Mouse (Mus musculus): ENCODE results near the gene Fam133b. TPM values are rescaled to one million over a fixed set of nuclear protein-coding genes. Genes with fewer than 3 reads are reported as not detected.

Fam133b gene
- total RNA-seq (2021): 32.8 and 35.5 TPM in 2 replicates
- long read RNA-seq, transcript Fam133b-201 (11 exons, 1,491 nt): major isoform, 7 of 17 reads
- long read RNA-seq, partial matches to known transcripts: 4 of 17 reads
- long read RNA-seq, other reads (novel, unspliced or antisense): 4 of 17 reads

DNA sequence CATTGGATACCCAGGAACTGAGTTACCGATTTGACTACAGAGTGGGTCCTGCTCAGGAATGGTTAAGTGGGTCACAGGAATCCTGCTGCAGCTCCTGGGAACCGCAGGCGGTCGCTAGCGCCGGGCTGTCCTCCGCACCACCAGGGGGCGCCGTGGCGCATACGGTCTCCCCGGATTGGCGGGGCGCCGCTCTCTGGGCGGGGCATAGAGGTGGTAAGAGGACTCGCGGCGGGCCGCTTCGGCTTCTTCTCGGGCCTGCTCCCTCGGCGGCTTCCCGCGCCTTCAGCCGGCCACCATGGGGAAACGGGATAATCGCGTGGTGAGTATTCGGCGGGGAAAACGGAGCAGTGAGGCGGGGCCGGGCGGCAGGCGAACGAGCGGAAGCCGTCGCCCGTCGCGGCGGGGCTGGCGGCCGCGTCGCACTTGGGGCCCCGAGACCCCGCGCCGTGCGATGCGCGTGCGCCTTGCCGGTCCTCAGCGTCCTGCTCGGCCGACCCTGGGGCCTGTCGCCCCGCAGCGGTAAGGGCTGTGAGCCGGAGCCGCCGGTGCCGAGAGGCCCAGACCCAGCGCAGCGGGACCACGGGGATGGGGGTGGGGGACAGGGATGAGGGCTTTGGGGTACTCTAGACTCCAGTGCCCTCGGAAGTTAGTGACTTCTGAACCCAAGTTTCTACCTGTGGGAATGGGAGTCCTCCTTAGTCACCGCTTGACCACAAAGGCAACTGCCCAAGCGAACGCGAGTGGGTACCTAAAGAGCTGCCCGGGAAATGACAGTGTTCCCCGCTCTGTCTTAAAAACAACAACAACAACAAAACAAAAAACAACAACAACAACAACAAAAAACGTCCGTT, at the start of gene Fam133b:
Gene Fam133b (plus strand): TSS at position 205 of the 851 bp plus-strand sequence.
- DNase-seq: peak; percentile 99

DNA sequence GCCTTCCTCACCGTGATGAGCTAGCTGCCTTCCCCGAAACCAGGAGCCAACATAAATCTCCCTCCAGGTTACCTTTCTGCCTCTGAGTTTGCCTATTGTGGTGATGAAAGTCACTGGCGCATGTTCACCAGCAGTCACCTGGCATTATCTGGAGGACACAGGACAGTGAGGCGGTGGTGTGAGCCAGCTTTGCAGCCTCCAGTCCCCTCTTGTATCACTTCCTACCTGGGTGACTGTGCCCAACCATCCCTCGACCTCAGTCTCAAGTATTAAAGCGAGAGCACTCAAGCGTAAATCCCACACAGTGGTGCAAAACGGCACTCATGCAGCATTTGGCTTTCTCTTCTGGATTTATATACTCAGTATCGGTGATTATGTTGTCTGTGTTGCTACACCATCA, 49.7 kb upstream of the Fam133b start:
- no peak for DNase-seq

DNA sequence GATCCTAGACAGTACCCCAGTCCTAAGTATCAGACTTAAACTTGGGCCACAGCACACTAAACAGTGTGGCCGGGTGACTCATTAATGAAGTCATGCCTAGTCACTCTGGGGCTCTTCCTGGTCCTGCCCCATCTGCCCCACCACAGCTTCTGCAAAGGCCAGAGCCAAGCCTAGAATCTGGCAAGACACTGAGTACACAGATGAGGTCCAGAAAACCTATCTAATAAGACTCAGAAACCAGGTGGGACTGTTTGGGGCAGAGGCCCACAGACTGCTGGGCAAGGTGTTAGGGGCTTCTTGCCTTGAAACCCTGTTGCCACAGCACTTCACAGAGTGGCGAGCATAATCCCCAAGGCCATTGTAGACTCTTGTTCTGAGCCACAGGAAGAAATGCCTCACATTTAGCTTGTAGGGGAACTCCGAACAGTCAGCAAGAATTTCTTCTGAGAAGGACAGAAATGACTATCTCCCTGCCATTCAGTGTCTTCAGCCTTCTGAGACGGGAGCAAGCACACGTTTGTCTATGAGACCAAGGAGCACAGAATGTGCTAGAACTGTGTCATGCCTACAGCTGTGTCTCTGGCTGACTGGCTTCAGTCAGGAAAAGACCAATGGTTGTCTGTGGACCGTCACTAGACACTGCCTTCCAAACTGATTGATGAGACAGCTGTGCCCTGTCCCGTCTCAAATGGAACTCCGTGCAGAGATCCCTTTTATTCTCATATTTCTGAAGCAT, 49.0 kb upstream of the Fam133b start:
- no peak for DNase-seq

DNA sequence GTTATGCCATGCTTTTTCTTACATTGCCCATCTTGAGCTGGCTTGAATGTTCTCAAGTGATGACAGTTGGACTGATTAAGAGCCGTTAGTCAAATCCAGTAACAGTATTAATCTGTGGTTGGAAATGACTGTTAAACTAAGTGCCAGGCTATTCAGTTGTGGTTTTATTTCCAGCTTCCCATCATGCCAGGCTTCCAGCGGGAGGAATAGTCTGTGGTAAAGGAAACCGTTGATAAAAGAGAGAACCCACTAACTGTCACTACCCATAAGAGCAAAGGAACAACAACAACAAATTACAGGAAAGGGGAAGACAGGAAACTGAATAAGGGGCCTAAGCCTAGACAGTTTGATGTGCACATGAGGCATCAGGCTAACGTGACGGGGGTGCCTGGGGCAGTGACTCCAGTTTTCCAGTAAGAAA, 46.1 kb upstream of the Fam133b start:
- no peak for DNase-seq

DNA sequence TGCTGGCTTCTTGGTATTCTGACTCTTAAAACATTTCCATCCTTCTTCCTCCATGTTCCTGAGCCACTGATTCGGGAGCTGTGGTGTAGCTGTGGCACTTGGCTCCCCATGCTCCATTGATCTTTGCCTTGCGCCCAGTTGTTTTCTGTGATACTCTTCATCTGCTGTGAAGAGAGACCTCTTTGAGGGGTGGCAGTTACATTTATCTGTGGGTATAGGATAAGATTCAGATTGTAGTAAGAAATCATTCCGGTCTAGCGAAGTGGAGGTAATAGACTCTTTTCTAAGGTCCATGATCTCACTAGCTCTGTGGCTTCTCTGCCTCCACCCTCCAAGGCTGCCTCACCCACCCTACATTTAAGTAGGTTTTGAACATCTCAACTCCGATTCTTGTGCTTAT, 43.3 kb upstream of the Fam133b start:
- no peak for DNase-seq

DNA sequence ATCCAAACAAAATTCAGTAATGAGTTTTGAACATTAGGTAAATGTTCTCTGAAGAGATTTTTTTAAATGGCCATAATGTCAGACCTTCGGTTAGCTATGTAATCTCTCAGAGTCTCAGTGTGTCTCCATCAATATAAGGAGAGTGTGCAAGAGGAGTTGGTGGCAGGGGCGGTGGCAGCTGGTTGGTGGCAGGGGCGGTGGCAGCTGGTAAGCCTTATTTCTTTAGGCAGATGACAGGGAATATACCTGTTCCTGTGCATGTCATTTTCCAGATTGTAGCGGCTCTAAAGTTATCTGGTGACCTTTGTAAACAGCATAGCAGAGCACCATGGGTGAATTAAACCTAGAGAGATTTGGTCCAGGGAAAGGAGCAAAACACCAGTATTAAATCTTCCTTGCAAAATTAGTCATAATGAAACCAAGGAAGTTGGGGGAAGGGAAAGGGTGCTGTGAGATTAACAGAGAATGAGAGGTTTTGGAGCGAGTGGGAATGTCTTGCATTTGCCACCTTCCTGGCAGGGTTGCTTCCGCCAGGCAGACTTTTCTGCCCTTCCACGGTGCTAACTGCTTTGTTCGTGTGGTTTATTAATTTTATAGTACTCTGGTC, 42.6 kb upstream of the Fam133b start:
- DNase-seq: no peak

DNA sequence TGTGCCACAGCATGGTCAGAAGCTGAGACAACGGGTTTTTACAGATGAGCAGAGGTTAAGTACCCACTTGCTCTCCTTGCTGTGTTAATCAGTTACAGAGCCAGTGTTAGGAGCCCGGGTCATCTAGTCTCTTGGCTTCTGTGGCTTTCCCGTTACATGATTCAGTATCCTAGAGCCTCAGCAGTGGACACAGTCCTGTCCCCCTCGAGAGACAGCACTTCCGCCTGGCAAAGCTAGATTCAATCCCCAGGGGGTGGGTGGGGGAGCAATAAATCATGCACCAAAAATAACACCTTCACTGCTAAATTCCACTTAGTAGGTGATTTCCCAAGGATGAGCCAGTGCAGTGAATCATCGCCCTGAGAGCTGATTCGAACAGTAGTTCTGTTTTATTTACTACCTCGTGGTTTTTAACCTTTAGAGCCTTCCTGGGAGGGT, 42.0 kb upstream of the Fam133b start:
- no peak for DNase-seq

DNA sequence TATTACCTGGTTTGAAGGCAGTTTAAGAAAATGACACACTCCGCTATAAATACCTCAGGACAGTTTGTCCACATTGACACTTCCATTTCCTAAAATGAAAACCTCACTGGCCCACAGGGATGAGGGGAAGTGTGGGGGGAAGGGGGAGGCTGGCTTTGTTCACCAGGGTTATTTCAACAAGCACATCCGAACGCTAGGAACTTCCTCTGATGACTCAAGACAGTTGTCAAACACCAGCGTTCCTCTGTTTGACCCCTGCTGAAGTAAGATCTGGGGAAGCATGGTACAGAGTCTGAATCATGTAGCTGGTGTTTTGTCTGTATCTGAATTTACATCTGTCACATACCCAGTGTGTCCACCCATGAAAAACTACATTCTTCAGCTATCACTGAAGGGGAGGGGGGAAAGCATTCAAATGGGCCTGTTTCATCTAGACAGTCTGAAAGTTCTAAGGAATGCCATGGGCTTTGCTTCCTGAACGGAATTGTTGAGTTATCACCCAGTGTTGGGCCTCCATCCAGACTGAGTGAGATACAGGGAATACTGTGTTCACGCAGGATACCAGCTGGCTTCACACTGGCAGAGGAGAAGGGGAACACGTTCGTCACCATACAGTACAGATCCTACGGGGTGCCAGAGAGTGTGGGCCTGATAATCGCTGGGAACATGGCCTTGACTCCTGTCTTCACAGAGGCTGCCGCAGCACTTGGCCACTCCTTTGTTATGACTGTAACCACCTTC, 40.9 kb upstream of the Fam133b start:
- peak; percentile 32 for DNase-seq

DNA sequence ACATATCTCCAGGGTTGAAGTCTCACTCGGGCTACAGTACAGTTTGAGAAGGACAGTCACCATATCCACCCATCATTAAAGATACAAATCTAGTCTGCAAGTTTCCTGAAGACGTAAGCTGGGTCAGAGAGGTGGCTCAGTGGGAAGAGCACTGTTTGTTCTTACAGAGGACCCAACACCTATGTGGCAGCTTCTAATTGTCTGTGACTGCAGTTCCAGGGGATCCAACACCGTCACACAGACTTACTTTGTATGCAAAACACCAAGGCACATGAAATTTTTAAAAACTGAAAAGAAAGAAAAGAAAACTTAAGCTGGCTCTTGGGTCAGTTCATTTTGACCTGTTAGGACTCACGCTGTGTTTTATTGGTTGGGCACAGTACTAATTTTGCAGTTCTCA, 40.3 kb upstream of the Fam133b start:
- no peak for DNase-seq

DNA sequence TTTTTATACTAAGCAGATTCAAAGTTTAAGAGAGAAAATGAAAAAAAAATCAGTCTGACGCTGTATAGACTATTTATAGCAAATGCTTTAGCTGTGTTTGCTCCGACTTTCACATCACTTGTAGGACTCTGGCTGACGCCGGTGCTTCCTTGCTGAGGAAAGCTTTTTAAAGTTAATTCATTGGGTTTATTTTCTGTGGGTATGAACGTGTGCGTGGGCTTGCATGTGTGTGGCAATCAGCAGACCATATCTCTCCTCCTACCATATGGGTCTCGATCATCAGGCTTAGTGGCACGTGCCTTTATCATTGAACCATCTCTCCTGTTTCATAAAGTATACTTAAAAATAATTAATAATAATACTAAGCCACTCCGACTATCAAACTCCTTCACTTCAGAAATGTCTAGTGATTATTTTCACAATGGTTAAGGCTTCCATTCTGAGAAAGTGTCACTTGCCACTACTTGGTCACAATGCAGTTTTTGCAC, 39.8 kb upstream of the Fam133b start:
- DNase-seq: no peak

DNA sequence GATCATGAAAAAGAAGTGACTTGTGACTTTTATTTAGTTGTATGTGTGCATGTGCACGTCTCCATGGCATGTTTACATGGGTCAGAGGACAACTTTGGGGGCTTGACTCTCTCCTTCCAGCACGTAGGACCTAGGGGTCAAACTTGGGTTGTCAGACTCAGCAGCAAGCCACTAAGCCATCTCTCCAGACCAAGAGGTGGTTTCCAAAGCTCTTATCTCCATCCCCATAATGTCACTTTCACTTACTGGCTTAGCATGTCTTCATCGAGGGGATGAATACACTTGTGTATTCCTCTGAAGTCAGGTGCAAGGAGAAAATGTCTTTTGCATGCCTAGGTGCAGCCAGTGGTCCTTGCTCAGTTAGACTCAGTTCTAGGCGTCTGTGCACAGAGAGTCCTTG, 39.2 kb upstream of the Fam133b start:
- DNase-seq: no peak

DNA sequence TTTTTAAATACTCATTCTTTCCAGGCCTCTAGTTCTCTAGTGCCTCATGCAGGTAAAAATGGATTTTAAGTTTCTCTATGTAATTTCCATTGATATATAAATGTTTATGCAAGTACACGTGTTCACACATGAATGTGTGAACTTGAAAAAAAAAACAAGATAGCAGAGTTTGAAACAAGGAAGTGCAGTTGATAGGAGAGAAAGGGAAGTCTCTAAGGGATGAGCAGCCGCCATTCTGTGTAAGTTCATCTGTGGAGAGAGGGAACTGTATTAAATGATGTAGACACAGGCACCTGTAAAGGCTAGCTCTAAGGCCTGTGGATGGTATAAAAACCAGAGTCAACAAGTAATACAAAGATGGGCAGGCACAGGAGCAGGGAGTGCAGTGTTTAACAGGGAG, 38.1 kb upstream of the Fam133b start:
- DNase-seq: no peak

DNA sequence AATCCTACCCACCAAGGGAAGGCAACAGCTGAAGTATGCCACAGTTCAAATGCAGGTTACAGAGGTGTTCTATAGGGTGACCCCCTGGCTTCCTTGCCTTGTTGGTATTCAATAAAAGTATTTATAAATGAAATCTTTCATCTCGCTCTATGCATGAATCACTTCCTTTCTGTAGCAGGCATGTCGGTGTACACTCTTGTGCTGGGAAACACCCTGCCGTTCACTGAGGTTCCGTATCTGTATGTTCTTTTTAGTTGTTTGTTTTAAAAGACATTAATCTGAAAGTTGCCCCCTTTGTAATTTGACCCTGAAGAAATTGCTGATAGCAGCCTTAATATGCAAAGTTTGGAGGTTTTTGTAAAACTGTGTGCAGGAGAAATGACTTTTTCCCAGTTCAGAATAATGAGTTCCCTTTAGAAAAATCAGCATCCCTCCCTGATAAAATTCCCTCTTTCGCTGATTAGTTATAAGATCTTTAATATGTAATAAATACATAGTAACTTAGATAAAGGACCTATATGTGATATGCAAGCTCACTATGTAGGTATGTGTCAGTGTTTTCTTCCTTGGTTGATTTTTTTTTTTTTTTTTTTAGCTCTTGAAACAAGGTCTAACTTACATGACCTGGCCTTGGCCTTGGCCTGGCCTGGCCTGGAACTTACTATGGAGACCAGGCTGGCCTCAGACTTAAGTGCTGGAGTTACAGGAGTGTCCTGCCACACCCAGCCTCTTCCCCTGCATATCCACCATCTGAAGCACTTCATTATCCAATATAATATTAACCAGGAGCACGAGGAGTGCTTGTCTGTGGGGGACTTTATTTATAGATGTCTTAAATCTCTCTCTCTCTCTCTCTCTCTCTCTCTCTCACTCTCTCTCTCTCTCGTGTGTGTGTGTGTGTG, 34.9 kb upstream of the Fam133b start:
- no peak for DNase-seq

DNA sequence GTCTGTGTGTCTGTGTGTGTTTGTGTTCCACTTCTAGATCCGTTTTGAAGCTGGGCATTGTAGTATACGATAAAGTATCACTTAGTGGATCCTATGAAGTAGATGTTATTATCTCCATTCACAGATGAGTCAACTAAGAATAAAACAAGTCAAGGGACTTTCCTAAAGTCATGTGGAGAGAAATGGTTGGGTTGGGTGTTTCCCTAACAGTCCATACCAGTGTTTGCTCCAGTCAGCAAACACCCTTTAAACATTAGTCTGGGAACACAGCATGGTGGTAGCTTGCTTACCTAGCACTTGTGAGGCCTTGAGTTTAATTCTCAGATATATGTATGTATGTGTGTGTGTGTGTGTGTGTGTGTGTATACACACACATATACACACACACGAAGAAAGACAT, 34.1 kb upstream of the Fam133b start:
- no peak for DNase-seq

DNA sequence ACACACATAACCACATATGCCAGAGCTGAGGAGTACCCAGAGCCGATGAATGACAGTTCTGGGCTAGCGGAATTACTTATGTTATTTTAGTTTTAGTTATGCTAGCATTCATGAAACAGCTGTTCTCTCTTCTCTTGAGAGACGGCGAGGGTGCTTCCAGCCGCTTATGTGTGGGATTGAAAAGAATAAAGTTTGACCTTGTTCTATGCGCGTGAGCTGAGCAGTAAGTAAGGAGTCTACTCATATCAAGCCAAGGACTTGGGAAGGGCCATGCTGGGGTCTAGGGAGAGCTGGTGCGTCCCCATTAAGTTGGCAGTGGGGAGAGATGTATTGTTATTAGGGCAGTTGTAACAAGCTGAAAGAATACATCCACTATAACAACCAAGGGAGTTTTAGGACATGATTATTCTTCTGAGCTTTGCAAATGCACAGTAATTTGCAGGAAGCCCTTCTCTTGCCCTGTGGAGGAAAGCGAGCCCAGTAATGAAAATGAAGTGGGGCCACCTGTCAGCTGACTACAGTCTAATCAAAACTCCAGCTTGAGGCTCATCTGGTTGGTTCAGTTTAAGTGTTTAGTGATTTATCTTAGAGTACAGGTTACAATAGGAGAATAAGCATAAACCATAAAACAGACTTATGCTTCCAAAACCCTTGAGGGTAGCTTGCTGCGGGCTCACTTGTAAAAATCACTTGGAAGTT, 32.4 kb upstream of the Fam133b start:
- no peak for DNase-seq

DNA sequence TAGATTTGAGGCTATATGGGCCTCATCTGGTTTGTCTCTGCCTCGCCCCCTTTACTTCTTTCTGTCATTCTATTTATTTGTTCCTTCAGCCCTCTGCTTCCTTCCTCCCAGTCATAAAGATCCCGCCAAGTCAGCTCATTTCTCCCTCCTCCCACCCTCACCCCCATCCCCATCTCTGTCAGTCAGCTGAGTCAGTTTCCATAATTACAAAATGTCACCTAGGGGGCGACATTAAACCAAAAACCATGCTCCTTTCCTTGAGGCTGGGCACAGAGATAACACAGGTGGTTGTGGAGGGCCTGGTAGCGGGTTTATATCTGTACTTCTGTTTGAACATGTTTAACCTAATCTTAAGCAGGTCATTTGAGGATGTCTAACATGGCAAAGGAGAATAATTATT, 31.0 kb upstream of the Fam133b start:
- DNase-seq: no peak

DNA sequence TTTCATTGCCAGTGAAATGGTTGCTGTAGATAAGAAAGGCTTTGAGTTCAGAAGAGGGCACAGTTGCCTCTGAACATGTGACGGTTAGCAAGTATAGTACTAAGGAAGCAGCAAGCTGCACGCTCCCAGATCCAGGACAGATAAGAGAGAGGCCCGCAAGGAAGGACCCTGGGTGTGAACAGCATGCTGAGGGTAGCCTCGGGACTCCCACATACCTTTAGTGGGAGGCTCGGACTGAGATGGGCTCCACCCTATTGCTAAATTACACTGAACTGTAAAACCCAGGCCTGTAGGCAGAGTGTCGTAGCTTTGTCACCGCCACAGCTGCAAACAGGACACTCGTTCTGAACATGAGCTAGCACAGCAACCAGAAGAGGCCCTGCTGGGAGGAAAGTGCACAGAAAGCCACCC, 28.7 kb upstream of the Fam133b start:
- DNase-seq: no peak

DNA sequence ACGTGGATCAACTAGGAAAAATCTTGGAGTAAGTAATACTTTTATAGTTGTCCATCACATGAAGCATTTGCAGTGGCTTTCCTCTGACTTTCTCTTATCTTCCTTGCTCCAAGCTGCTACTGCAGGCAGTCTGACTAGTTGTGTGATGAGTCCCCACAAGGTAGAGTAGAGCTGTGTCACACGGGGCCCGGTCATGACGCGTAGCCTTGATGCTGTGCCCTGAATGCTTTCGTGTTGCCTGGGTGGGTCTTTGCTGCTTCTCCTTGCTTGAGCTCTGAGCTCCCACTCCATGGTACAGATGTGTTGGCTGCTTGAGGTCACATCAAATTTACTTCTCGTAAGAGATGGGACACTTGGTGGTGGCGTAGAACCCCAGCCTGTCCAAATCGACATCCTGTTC, 28.2 kb upstream of the Fam133b start:
- no peak for DNase-seq

DNA sequence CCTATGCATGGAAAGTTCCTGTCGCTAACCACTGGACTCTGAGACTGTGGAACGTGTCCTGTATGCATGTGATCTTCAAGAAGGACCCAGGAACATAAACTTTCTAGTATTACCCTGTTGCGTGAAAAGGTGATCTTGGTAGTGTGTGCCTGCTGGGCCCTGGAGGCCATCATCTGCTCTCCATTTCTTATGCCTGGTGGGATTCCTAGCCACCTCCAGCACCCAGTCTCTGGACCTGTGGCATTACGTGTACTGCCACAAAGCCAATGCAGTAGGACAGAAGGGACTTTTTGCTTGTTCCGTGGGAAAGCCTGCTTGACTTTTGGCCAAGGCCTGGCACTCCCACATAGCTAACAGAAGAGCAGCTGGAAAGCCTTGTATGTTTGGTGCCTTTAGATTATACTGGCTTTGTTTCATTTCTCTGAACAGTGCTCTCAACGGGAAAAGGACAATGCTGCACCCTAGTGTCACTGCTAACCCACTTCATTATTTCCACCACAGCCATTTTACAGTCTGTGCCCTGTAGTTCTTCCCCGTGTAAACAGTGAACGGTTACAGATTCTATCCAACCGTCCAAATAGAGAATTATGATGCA, 27.1 kb upstream of the Fam133b start:
- DNase-seq: peak; percentile 10

Measured in adrenal gland, postnatal 25 days (tissue).